Mouse (Mus musculus): ENCODE data around the gene Cd47. TPM values are rescaled to one million over a fixed set of nuclear protein-coding genes. Genes with fewer than 3 reads are reported as not detected.

Gene Cd47
- 100 to 1,000 TPM; 230 to 245 TPM for total RNA-seq (2021)
- long read RNA-seq, experiment 1, full-length matches to known transcripts, result 240 of 283 reads
- long read RNA-seq, experiment 1, partial matches to known transcripts, result 2 of 283 reads
- long read RNA-seq, experiment 1, other reads (novel, unspliced or antisense), result 41 of 283 reads
- long read RNA-seq, experiment 2, full-length matches to known transcripts, result 293 of 349 reads
- long read RNA-seq, experiment 2, partial matches to known transcripts, result 5 of 349 reads
- long read RNA-seq, experiment 2, other reads (novel, unspliced or antisense), result 51 of 349 reads

DNA sequence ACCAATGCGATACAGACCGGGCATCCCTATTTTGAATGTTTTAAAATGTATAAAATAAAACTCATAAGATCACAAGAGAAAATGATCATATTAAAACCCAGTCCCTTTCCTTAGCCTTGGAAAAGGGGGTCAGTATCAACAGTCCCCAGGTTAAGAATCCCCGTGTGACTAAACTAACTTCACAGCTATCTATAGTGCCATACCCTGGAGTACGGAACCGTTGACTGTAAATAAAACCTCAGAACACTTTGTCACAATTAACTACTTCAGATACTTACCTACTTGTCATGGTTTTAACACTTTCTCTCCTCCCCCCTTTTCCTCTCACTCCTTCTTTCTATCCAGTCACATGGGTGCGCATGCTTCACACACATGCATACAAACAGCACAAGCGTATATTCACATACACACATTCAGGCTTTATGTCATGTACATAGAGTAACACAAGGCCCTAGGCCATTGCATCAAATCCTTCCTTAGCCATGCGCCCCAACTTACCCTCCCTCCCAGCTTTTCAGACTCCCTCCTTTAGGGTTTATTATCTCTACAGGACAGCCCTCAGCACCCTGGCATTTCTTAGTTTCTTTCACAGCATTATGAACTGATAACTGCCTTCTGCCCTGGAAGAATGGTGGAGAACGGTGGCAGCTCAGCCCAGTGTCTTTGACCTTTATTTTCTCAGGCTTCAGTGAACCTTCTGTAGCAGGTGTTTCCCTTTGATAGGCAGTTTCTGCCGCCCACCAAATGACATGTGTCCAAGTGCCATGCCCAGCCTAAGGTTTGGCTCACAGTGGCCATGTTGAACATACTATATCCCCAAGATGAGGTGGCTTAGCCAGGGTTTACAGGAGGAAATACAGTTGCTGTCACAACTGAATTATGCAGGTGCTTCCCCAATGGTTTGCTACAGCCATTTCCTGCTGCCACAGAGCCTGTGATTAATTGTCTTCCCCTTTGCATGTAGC is at the start of gene Cd47:
TSS of gene Cd47 (plus strand) at position 937 of the 965 bp plus-strand sequence.
- no peak for DNase-seq (ENCODE audit: low spot score in 2 of 2)

DNA sequence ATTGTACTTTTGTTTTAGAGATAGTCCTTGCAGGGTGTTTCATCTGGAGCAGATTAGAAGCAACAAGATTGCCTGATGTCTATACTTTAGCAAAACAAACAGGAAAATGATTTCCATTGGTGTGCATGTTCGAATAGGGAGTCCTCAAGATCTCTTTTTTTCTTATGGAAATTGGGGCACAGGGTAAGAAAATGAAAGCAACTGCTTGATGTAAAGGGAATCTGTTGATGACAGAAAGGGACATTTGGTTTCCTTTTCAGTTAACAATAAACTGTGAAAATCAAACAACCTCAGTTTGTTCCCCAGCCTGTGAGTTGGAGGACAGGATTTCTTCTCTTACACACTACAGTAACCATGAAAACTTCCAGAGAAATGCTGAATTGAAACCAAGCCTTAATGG is 47.4 kb upstream of the Cd47 start:
- no peak for DNase-seq (ENCODE audit: low spot score in 2 of 2)

DNA sequence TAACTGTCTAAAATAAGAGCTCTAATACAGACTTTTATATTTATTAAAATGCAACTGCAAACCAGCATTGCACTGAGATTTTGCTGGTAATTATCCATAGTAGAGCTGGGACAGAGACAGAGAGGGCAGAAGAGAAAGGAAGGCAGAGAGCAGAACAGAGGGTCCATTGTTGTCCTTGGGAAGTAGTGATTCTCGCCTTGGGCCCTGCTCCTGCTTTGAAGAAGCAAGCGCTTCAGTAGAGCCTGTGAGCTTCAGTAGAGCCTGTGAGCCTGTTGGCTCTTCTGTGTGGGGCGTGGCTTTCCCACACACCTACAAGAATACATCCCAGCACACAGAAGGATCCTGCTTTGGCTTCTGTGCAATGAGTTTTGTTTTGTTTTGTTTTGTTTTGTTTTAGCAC is 47.0 kb upstream of the Cd47 start:
- no peak for DNase-seq (ENCODE audit: low spot score in 2 of 2)

DNA sequence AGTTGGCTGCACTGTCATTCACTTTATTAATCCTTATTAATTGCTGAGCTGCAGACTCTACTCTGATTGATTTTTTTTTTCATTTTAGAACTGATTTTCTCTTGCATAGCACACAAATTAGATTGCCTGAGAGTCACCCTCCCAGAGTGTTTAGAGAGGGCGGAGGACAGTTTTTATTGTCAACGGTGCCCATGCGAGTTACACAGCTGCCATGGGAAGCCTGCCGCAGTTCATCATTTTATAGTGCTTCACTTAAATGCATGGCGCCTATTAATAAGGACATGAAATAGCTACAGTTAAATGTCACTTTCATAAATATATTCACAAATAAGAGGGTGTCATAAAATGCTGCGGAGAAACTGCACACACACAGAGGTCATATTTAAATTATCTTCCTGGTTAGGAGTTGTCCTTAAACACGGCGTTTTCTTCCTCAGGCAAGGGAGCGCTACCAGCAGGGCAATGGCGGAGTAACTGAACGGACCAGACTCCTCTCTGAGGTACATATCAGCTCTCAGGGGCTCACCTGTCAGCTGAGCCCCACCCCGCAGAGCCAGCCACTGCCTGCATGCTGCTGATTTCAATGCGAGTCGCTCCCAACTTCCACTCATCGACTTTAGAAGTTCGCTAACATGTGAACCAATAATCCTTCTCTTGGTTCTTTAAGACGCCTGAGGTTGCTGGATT is 39.7 kb upstream of the Cd47 start:
- no peak for DNase-seq (ENCODE audit: low spot score in 2 of 2)

DNA sequence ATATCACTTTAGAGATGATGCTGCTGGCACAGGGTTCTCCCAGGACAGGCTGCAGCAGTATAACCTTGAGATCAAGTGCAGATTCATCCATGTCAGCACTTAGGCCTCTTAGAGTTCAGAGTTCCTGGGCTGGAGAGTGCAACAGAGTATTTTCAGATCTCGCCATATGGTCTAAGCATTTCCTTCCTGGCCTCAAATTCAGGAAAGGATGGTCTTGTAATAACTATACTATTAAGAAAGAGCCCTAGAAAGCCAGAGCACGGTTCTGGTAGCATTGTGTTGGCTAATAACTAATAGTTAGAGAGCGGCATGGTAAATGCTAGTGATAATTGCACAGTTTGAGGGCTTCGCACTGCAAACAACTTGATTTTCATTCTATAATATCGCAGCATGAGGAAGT is 38.4 kb upstream of the Cd47 start:
- no peak for DNase-seq (ENCODE audit: low spot score in 2 of 2)

DNA sequence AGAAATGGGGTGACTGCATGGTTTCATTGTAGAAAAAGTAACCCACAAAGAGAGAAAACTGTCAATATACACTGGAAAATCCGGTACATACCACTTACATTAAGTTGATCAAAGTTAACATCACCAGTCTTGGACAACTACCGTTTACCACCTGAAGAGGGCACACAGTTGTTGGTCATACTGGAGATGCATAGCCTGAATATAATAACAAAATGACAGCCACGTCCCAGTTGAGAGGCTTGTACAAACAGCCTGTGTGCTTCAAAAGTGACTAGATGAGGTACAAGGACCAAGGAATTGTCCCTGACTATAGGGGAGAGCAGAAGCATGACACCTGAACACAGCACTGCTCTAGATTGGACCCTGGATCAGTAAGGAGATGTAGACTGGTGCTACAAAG is 34.0 kb upstream of the Cd47 start:
- DNase-seq (ENCODE audit: low spot score in 2 of 2), result no peak

DNA sequence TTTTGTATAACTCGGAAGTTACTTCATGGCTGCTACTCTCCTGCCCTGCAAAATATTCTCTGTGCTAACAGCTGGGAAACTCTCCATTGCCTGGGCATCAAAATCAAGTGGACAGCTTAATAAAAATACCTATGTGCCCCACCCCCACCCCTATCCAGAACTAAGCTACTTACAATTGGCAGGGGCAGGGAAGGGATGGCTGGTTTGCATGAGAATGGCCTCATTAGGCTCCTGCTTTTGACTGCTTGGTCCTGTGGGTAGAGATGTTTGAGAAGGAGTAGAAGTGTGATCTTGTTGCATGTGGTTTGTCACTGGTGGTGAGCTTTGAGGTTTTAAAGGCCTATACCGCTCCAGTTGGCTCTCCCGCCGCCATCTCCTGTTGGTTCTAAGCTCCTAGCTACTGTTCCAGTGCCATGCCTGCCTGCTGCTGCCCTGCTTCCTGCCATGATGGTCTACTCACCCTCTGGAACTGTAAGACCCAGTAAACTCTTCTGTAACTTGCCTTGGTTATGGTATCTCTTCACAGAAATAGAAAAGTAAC is 31.8 kb upstream of the Cd47 start:
- no peak for DNase-seq (ENCODE audit: low spot score in 2 of 2)

DNA sequence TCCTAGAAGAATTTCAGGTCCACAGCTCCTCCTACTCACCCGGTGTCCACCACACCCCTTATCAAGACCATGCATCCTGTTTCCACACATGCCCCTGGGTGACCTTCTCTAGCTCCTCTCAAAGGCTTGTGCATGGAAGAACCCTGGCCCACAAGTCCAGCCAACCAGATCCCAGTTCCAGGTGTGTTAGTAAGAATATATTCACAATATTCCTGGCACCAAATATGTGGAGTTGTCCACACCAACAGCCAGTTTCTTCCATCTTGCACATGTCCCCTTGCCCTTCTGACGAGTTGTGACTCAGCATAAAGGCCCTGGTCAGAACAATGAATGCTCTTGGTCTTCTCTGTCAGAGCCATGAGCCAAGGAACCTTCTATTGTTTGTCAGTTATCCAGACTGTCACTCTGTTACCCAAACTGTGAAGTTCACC is 30.5 kb upstream of the Cd47 start:
- DNase-seq (ENCODE audit: low spot score in 2 of 2), result no peak

DNA sequence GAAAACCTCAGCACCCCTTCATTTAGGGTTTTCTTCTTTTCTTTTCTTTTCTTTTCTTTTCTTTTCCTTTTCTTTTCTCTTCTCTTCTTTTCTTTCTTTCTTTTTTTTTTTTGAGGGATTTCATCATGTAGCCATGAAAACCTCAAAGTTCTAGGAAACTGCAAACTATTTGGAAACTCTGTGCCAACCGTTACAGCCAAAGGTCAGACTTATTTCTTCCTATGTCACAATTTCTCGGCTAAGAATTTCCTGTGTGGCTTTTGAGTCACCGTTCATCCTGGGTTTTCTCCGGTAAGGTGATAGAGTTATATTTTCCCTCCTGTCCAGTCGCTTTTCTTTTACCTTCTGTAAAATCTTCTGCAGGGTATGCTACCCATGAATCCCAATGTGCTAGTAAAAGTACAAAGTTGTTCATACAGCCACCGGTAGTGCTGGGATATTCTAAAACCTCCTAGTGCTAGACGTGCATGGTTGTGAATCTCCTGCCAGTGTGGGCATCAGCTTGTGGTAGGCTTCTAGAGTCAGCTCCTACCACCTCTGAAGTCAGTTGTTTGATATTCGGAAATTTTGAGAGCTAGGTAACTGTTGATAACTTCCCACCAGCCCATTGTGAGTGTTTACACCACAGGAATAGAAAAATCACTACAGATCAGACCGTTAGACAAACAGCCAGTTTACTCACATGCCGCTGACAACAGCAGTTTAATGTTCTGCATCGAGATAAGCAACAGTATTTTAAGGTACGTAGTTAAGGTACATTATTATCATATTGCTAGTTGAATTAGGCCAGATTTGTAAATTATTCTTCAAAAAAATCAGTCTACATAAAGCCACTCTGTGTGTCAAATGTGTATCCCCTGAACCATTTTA is 29.8 kb upstream of the Cd47 start:
- no peak for DNase-seq (ENCODE audit: low spot score in 2 of 2)

DNA sequence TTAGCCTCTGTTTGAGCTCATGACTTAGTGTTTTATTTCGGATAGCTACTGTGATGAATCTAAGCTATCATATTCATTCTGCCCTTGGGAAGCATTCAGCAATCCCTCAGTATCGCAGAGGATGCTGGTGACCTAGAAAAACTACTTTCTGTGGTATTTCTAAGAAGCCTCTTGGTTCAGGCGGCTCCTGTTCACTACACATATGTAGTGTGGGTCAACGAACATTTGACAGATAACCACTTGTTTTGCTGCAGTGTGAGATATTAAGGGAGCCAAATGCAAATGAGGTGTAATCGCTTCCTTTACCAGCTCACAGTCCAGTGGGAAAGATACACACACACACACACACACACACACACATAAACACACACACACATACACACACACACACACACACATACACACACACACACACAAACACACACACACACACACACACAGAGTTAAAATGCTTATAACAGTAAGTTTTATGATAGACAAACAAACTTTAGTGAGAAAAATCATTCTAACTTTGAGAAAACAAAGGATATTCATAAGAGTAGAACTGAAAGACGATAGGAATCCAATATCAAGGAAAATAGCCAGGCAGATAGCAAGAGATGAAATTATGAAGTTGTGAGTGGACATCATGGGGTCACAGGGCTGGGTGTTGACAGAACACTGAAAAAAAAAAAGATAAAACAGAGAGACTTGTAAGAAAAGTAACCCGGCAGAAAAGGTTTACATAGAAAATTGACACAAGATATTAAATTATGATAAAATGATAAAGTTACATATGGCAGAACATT is 28.5 kb upstream of the Cd47 start:
- DNase-seq (ENCODE audit: low spot score in 2 of 2), result no peak

DNA sequence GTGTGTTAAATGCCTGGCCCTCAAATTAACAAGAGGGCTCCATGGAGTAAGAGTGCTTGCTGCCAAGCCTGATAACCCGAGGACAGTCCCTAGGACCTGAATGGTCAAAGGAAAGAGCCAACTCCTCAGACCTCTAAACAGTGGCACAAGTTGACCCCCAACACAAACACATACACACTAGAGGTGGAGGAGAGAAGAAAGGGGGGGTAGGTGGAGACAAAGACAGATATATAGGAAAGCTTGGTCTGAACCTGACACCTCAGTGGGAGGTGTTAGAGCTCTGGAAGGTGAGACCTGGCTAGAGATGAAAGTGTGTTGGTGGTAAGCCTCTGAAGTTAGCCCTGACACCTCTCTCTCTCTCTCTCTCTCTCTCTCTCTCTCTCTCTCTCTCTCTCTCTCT is 27.8 kb upstream of the Cd47 start:
- no peak for DNase-seq (ENCODE audit: low spot score in 2 of 2)

DNA sequence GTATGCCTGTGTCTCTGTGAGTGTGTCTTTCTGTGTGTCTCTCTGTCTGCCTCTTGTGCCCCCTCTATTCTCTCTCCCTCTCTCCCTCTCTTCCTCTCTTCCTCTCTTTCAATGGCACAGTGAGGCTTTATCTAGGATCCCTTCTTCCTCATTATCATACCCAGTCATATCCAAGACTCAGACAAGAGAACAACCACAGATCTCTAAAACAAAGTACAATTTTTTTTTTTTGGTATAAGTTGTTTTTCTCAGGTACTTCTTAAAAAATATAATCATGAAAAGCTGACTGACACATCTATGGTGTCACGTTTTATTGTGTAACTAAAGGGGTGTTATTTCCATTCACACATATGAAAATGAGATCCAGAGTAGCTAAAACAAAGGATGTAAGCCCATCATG is 27.3 kb upstream of the Cd47 start:
- DNase-seq (ENCODE audit: low spot score in 2 of 2), result no peak

DNA sequence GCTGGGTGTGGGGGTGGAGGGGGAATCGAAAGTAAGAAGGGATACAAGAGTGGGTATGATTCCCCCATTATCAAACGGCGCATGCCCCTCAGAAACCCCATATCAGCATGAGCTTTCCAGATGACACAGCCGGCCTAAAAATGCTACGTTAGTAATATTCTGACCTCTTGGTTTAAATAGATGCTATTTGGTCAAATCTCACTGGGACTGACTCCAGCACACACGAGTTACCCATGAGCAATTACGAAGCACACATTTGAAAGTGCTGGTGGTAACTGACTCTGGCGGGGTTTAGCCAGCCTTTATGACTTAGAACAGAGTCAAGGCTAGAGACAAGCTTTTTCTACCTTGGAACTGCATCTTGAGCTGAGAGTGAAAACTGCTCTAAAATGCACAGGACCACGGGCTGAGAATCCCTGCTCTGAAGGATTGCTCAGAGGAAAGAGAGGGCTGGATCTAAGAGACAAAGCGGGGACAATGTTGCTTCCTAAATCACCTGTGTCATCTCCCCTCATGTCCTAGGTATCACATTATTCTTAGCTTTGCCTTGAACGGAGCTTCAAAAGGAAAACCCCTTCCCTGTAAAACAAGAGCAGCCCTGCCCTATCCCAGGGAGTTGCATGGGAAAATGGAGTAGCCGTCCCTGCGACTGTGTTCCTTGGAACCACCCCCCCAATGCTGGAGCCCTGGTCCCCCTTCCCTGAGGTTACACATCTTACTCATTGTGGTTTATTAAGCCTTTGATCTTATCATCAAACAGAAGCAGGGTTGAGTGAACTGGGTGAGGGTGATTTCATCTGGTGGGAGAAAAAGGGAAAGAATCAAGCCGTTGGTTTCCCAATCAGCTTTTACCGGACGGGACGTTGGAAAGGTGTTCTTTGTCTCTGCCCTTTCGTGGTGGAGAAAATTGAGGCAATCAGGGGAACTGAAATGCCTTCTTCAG is 26.0 kb upstream of the Cd47 start:
- DNase-seq (ENCODE audit: low spot score in 2 of 2), result no peak

DNA sequence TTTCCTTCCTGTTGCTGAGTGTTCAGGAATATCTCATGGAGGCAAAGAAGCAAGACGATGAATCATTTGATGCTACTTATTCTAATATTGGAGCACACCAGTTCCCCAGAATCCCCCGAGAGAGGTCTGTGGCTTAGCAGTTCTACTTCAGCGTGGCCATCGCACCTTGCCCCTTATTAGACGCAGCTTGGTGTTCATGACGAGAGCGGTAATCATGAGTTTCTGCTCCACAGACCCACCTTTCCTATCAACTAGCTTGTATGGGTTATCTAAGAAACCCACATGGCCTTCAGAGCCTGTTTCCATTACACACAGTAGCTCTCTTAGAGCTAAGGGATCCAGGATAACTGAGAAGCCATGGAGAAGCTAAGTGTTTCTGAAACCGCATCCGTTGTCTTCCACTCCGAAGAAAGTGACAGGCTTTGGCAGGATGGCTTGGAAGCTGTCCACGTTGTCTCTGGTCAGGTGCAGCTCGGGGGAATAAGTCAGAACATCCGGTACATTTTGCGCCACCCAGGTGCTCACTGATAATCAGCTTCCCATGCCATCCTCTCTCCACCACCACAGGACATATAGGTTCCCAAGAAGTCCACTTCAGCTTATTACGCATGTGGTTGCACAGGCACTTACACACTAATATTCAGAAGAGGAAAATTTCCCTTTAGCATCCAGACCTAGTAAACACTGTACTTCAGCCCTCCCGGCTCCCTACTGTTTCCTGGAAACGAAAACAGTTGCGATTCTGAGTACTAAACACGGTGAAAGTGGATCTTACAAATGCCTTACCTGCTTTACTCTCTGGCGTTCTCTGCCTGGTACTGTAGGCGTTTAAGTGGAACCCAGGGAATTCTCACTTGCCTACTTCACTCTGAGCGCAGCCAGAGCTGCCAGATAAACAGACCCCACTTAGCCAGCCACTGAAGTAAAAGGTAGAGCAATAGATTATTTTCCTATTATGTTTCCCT is 25.0 kb upstream of the Cd47 start:
- no peak for DNase-seq (ENCODE audit: low spot score in 2 of 2)

DNA sequence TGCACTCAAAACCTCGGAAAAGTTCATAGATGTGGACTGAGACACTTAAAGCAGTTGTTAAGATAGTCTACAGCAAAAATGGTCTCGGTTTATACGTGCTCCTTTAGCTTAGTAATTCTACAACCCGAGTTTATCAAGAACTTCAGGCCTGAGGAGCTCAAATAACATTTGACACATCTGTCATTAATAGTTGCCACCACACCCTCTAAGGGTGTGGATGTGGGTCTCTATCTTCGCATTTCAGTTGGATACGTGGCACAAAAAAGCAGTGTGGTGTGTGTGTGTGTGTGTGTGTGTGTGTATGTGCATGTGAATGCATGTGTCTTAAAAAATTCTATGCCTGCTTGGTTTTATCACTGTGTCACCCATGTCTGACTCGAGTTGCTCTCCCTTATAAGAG is 23.4 kb upstream of the Cd47 start:
- no peak for DNase-seq (ENCODE audit: low spot score in 2 of 2)

DNA sequence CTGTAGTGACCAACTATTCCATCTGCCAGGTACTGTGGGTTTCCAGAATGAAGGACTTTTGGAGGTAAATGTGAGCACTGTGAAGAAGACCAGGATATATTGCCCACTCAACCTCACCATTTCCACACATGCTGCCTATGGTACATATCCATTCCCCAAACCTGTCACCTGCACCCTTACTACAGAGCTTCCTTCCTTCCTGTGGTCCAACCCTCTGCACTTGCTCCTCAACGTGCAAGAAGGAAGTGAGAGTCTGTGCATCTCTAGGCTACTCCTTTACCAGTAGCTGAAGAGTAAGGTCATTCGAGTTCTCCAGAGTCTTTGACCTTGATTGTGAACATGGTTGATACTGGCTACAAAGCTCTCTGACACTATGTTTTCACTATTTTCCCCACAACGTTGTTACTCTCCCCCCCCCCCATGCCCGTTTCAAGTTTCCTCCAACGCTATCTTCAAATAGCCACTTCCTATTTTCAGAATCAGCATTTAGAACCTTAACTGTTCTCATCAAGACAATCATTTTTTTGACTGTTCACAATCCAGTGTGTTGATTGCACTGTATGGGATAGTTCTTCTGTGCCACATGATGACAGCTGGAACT is 18.7 kb upstream of the Cd47 start:
- no peak for DNase-seq (ENCODE audit: low spot score in 2 of 2)

DNA sequence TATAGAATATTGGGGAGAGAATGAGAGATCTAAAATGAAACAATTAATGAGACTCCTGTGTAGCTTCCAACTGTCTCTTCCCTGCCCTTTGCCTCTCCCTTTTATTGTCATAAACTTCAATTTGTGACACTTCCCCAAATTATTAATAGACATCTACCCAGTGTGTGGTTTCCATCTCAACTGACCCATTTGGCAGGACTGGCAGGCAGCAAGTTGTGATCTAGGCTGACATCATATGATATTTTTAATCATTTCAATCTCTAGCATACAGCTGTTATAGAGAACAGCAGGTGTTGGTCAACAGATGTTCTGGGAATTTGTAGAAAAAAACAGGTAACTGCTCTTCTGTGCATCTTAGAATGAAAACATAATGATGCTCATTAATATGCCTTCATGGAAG is 17.0 kb upstream of the Cd47 start:
- no peak for DNase-seq (ENCODE audit: low spot score in 2 of 2)
